Mouse (Mus musculus): ENCODE data around the gene Gpr31b. TPM values are rescaled to one million over a fixed set of nuclear protein-coding genes. Genes with fewer than 3 reads are reported as not detected.
"Not testable (repeated sequence)": the region's sequence is repeated elsewhere in the genome, so short reads cannot be mapped to it uniquely, and the experiment has no call there.

Gpr31b gene
- polyA plus RNA-seq, 1 experiment from 2014 or later, result not detected

DNA sequence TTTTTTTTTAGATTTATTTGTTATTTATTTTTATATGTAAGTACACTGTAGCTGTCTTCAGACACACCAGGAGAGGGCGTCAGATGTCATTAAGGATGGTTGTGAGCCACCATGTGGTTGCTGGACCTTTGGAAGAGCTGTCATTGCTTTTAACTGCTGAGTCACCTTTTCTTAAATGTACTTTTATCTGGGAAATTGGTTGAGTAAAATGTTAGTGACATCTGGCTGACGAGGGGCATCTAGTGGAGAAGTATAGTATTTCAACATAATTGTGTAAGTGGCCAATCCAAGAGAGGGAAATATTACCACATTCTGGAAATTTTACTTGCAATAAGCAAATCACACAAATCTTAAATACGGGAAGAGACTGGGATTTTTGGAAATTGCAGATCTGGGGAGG is 42.2 kb downstream of the Gpr31b start:
- H3K4me2 ChIP-seq, result peak overlapping the region; percentile 78; the same call in 1 of the 2 replicates

DNA sequence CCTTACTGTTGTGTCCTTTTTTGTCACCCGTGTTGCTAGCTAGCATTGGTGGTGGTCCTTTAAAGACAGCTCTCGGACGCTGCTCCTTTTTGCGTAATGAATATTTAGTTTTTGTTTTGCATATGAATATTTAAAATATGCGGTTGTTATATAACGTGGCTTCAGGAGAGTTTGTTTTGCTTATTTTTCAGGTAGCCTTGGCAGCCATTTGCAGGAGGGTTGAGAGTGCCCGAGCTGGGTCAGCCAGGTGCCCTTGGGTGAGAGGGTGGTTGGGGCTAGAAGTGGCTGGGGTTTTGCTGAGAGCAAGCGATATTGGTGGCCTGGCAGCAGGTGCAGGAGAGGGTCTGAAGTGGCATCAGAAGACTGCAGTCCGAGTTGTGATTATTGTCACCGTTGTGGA is 43.6 kb downstream of the Gpr31b start:
- no peak for ATAC-seq (ENCODE audit: low FRiP score)
- peak overlapping the region; percentile 78 for H3K4me2 ChIP-seq

More for the DNA sequence above, 42.2 kb downstream of the Gpr31b start:
- 52% methylated on average over 3 of the region's 3 CpGs for WGBS
- Histone ChIP-seq H3K27me3 (replicated peaks) (no peaks in the 10 kb centered on the region), H3K9ac (replicated peaks) (no peak overlapping the region), H3K27ac (replicated peaks) (no peak overlapping the region), H3K36me3 (peaks cover 34% of the 10 kb centered on the region), H3K4me3 (replicated peaks) (no peak overlapping the region), H3K9me3 (replicated peaks) (no peaks in the 10 kb centered on the region), H3K4me1 (peaks cover 24% of the 10 kb centered on the region)
- ATAC-seq (ENCODE audit: low FRiP score), result no peak

DNA sequence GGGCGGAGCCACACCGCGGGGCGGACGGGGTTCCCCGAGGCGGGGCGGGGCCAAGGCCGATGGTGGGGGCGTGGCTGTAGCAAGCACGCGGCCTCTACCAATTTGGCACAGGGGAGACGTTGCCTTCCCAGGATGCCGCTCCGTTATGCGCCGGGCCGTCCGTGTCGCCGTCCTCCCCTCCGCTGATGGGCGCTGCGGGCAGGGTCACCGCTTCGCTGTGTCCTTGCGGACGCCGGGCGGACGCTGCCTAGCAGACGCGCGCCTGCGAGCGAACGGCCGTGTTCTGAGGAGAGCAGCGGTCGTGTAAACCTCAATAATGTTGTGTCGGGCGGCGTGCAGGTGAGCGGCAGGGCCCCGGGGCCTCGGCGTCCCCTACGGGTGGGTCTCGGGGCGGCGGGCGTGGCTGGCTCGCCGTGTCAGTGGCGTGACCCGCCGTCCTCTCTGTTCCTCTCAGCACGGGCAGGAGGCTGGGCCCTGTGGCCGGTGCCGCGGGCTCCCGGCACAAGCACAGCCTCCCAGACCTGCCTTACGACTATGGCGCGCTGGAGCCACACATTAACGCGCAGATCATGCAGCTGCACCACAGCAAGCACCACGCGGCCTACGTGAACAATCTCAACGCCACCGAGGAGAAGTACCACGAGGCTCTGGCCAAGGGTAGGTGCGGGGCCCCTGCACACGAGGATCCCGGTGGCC is 44.2 kb downstream of the Gpr31b start:
- Histone ChIP-seq H3K4me3 (replicated peaks) (peak overlapping the region; percentile 65), H3K36me3 (peaks cover 15% of the 10 kb centered on the region), H3K27ac (replicated peaks) (peak overlapping the region; percentile 92), H3K4me2 (peak overlapping the region; percentile 78), H3K27me3 (replicated peaks) (no peaks in the 10 kb centered on the region), H3K9me3 (replicated peaks) (no peaks in the 10 kb centered on the region), H3K4me1 (peaks cover 24% of the 10 kb centered on the region), H3K9ac (replicated peaks) (peak overlapping the region; percentile 82)
- peak; percentile 96 for ATAC-seq (ENCODE audit: low FRiP score)
- under 1% methylated on average over 75 of the region's 76 CpGs for WGBS

More for the DNA sequence above, 43.6 kb downstream of the Gpr31b start:
- H3K27me3 ChIP-seq (replicated peaks), result no peaks in the 10 kb centered on the region
- H3K27ac ChIP-seq (replicated peaks), result peak overlapping the region; percentile 92
- H3K4me3 ChIP-seq (replicated peaks), result peak overlapping the region; percentile 65
- WGBS, result 1% methylated on average over 10 of the region's 10 CpGs
- H3K9me3 ChIP-seq (replicated peaks), result no peaks in the 10 kb centered on the region
- H3K36me3 ChIP-seq, result peaks cover 21% of the 10 kb centered on the region
- H3K9ac ChIP-seq (replicated peaks), result peak overlapping the region; percentile 82
- H3K4me1 ChIP-seq, result peaks cover 24% of the 10 kb centered on the region

DNA sequence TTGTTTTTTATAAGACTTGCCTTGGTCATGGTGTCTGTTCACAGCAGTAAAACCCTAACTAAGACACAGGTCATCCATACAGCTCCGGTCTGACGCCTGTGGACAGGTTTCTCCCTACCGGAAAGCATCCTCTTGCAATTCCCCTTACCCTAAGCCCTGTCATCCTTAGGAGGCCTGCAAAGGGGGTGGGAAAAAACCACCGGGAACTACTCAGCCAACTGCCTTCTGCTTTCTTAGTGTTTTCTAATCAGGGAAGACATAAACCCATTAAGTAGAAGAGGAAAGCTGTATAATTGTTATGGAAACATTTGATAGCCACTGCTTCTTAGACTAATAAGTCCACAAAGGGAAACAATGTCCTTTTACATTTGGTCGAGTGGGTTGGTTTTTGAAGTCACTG is 45.1 kb downstream of the Gpr31b start:
- H3K27ac ChIP-seq (replicated peaks), result peak overlapping the region; percentile 92
- no peaks in the 10 kb centered on the region for H3K27me3 ChIP-seq (replicated peaks)
- peak overlapping the region; percentile 78 for H3K4me2 ChIP-seq
- peak overlapping the region; percentile 65 for H3K4me3 ChIP-seq (replicated peaks)
- peak overlapping the region; percentile 45; the same call in 1 of the 2 replicates for H3K9ac ChIP-seq (replicated peaks)
- peaks cover 24% of the 10 kb centered on the region for H3K4me1 ChIP-seq
- H3K36me3 ChIP-seq, result peaks cover 8% of the 10 kb centered on the region
- WGBS, result 48% methylated on average over 5 of the region's 5 CpGs
- ATAC-seq (ENCODE audit: low FRiP score), result no peak
- H3K9me3 ChIP-seq (replicated peaks), result no peaks in the 10 kb centered on the region

DNA sequence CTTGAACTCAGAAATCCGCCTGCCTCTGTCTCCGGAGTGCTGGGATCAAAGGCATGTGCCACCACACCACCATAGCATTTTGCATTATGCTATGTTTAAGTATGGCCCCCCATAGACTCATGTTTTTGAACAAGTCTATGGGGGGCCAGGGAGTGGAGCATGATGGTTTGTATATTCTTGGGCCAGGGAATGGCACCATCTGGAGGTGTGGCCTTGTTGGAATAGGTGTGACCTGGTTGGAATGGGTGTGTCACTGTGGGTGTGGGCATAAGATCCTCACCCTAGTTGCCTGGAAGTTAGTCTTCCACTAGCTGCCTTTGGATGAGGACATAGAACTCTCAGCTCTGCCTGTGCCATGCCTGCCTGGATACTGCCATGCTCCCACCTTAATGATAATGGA is 45.5 kb downstream of the Gpr31b start, which contains the start of gene Sod2:
Gene Sod2, plus strand, starts transcription at position 301 of the 400 bp plus-strand sequence.
- ATAC-seq (ENCODE audit: low FRiP score); H3K27me3 ChIP-seq (replicated peaks); H3K36me3 ChIP-seq; H3K9me3 ChIP-seq (replicated peaks): not testable (repeated sequence)
- Histone ChIP-seq H3K27ac (replicated peaks) (peak within 1 kb of the TSS; percentile 92), H3K4me2 (peak within 1 kb of the TSS; percentile 78), H3K9ac (replicated peaks) (peak within 1 kb of the TSS; percentile 45), H3K4me1 (peaks cover 24% of the 10 kb centered on the region), H3K4me3 (replicated peaks) (peak within 1 kb of the TSS; percentile 65)
- 95% methylated on average over 2 of the region's 2 CpGs for whole genome bisulfite sequencing

DNA sequence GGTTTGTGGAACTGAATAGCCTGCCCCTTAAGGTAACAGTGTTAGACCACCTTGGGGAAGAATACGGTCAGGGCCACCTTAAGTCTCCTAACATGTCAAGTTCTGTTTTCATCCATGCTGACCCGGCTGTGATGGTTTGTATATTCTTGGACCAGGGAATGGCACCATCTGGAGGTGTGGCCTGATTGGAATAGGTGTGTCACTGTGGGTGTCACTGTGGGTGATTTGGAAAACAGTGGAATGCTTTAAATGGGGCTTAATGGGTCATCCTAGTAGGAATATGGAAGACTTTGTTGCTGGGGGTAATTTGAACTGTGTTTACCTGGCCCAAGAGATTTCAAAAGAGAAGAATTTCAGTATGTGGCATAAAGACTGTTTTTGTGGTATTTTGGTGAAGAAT is 47.7 kb downstream of the Gpr31b start:
- H3K4me2 ChIP-seq; H3K27me3 ChIP-seq (replicated peaks); H3K9me3 ChIP-seq (replicated peaks); ATAC-seq (ENCODE audit: low FRiP score); H3K27ac ChIP-seq (replicated peaks); H3K4me3 ChIP-seq (replicated peaks); H3K9ac ChIP-seq (replicated peaks); H3K36me3 ChIP-seq: not testable (repeated sequence)
- peaks cover 18% of the 10 kb centered on the region for H3K4me1 ChIP-seq
- 86% methylated on average over 2 of the region's 2 CpGs for WGBS

DNA sequence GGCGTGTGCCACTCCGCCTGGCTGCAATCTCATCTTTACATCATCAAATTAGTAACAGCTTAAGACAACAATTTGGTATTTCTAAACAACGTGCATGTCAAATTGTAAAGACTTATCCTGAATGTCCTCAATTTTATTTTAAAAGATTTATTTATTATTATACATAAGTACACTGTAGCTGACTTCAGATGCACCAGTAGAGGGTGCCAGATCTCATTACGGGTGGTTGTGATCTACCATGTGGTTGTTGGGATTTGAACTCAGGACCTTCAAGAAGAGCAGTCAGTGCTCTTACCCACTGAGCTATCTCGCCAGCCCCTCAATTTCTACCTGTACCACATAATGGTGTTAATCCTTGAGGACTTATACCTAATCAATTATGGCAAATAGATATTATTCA is 49.9 kb downstream of the Gpr31b start:
- WGBS, result 94% methylated on average over 5 of the region's 5 CpGs

More for the DNA sequence above, 49.9 kb downstream of the Gpr31b start:
- H3K27me3 ChIP-seq (replicated peaks); H3K27ac ChIP-seq (replicated peaks); H3K9me3 ChIP-seq (replicated peaks); ATAC-seq (ENCODE audit: low FRiP score); H3K4me1 ChIP-seq; H3K4me2 ChIP-seq; H3K9ac ChIP-seq (replicated peaks); H3K36me3 ChIP-seq; H3K4me3 ChIP-seq (replicated peaks): not testable (repeated sequence)

Other genes with a start within 250 kb of the Gpr31b start
- 0.44 and 0.52 TPM in 2 replicates for gene Mas1, start 184.2 kb downstream of the Gpr31b start, polyA plus RNA-seq (2015; fragmentation: Nextera tagmentation; extraction: Ambion mirVana)
- gene Mrgprh, start 176.3 kb downstream of the Gpr31b start, polyA plus RNA-seq (2015; fragmentation: Nextera tagmentation; extraction: Ambion mirVana), result not detected in 2 replicates
- gene Pnldc1, start 142.1 kb downstream of the Gpr31b start, polyA plus RNA-seq (2015; fragmentation: Nextera tagmentation; extraction: Ambion mirVana), result 1.0 and 1.5 TPM in 2 replicates
- gene Tcp1, start 136.6 kb downstream of the Gpr31b start, polyA plus RNA-seq (2015; fragmentation: Nextera tagmentation; extraction: Ambion mirVana), result 348 and 362 TPM in 2 replicates
- gene Mrpl18, start 136.0 kb downstream of the Gpr31b start, polyA plus RNA-seq (2015; fragmentation: Nextera tagmentation; extraction: Ambion mirVana), result 136 and 146 TPM in 2 replicates
- 1.1 and 1.2 TPM in 2 replicates for gene Acat3, start 111.7 kb downstream of the Gpr31b start, polyA plus RNA-seq (2015; fragmentation: Nextera tagmentation; extraction: Ambion mirVana)
- gene Acat2, start 91.5 kb downstream of the Gpr31b start, polyA plus RNA-seq (2015; fragmentation: Nextera tagmentation; extraction: Ambion mirVana), result 299 and 347 TPM in 2 replicates
- 111 and 113 TPM in 2 replicates for gene Wtap, start 58.1 kb downstream of the Gpr31b start, polyA plus RNA-seq (2015; fragmentation: Nextera tagmentation; extraction: Ambion mirVana)
- 132 and 141 TPM in 2 replicates for gene Sod2, start 45.5 kb downstream of the Gpr31b start, polyA plus RNA-seq (2015; fragmentation: Nextera tagmentation; extraction: Ambion mirVana)
- gene Tcp10b, start 8.8 kb upstream of the Gpr31b start, polyA plus RNA-seq (2015; fragmentation: Nextera tagmentation; extraction: Ambion mirVana), result 0.19 and 0.23 TPM in 2 replicates
- not detected in 2 replicates for gene Unc93a, start 79.5 kb upstream of the Gpr31b start, polyA plus RNA-seq (2015; fragmentation: Nextera tagmentation; extraction: Ambion mirVana)
- gene Smok2a, start 168.9 kb upstream of the Gpr31b start, polyA plus RNA-seq (2015; fragmentation: Nextera tagmentation; extraction: Ambion mirVana), result not detected in 2 replicates
- gene Smok2b, start 178.0 kb upstream of the Gpr31b start, polyA plus RNA-seq (2015; fragmentation: Nextera tagmentation; extraction: Ambion mirVana), result not detected in 2 replicates